Mouse (Mus musculus) liver, postnatal 0 days (tissue): ENCODE data around the gene D5Ertd579e.

ENCODE experiments used
- CTCF ChIP-seq: sonication (generic); IDR thresholded peaks from 2 replicates; pipeline ENCODE4 v1.5.1; 2016; ENCODE audit warnings: antibody characterized with exemption, low read depth
- EP300 ChIP-seq: IDR thresholded peaks from 2 replicates; pipeline ENCODE4 v1.6.1; 2016; ENCODE audit warnings: antibody characterized with exemption, low read depth, mild to moderate bottlenecking

DNA sequence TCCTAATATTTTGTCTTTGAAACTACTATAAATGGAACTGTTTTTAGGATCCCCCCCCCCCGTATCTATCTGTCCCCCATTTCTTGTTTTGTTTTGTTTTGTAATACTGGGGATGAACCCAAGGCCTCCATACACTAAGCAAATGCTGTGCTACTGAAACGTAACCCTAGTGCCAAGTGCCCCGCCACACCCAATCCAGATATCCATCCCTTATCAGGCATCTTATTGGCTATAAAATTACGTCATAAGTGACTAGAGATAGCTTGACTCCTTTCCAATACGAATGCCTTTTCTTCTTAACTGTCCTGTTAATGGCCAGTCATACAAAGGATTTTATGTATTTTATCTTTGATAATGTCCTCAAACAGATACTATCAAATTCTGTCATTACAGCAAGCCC is 28.7 kb downstream of the D5Ertd579e start:
- TF ChIP-seq CTCF (no peak), EP300 (no peak)
